Comparison of ENCODE assay signal across 35 mouse cellular contexts in the genomic region with DNA sequence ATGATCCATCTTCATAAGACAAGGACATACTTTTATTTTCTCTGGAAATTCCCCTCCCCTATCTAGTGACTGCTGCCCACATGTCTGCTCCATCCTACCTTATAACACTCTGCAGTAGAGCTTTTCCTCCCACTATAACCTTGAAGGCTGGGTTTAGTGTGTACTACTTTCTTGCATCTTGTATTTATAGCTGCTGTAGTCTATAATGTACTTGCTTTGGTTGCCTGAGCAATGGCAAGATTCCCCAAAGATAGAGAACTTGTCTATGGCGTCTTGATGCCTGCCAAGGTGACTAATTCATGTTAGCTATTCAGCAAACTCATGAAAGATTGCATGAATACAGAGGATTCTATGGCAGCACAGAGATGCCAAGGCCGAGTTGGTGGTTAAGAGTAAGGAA.
"Had no signal": no experiment of that assay in that cellular context is flagged by ENCODE, and none has a peak within 500 bp of the region (broad histone marks: within the 10 kb centered on the region; RNA-seq: fewer than 3 reads in every experiment).

No protein-coding gene starts in this region.

- H3K4me3 ChIP-seq: heart, embryonic 10.5 days; heart, embryonic 12.5 days; heart, embryonic 13.5 days; heart, embryonic 15.5 days; hindbrain, embryonic 10.5 days; hindbrain, embryonic 12.5 days; hindbrain, embryonic 13.5 days; hindbrain, embryonic 15.5 days; intestine, embryonic 15.5 days; kidney, embryonic 15.5 days; layer of hippocampus, adult 2 months; left cerebral cortex, adult 2 months had no signal

- H3K4me2 ChIP-seq: heart, embryonic 12.5 days; heart, embryonic 13.5 days; heart, embryonic 15.5 days; hindbrain, embryonic 12.5 days; hindbrain, embryonic 13.5 days; hindbrain, embryonic 14.5 days; hindbrain, embryonic 15.5 days; intestine, embryonic 15.5 days; kidney, embryonic 15.5 days had no signal

- H3K36me3 ChIP-seq: heart, embryonic 10.5 days; heart, embryonic 12.5 days; heart, embryonic 13.5 days; heart, embryonic 15.5 days; hindbrain, embryonic 10.5 days; hindbrain, embryonic 12.5 days; hindbrain, embryonic 13.5 days; hindbrain, embryonic 15.5 days; intestine, embryonic 15.5 days; kidney, embryonic 15.5 days had no signal

- DNase-seq: heart, postnatal 10 days; heart, postnatal 14 days; heart, postnatal 36 days; heart, postnatal 4 days; kidney, adult 11 months; kidney, adult 18-20 months; kidney, adult 2 months; kidney, adult 8-10 months; kidney, adult 9 months; kidney, postnatal 10 days; kidney, postnatal 14 days; kidney, postnatal 25 days; kidney, postnatal 36 days; kidney, postnatal 4 days; layer of hippocampus, adult 9-11 months; layer of hippocampus, postnatal 36 days had no signal

- H3K4me1 ChIP-seq: heart, embryonic 10.5 days; heart, embryonic 12.5 days; heart, embryonic 15.5 days; intestine, embryonic 15.5 days; kidney, embryonic 15.5 days had no signal

- H3K27me3 ChIP-seq: heart, embryonic 12.5 days; heart, embryonic 13.5 days; heart, embryonic 15.5 days; hindbrain, embryonic 12.5 days; hindbrain, embryonic 13.5 days; hindbrain, embryonic 15.5 days; intestine, embryonic 15.5 days; kidney, embryonic 15.5 days had no signal

- H3K27ac ChIP-seq: heart, embryonic 10.5 days; heart, embryonic 13.5 days; heart, embryonic 15.5 days; hindbrain, embryonic 10.5 days; hindbrain, embryonic 12.5 days; hindbrain, embryonic 13.5 days; hindbrain, embryonic 14.5 days; hindbrain, embryonic 15.5 days; hindbrain, postnatal 0 days; intestine, embryonic 15.5 days; kidney, embryonic 15.5 days; kidney, postnatal 0 days; layer of hippocampus, adult 2 months; left cerebral cortex, adult 2 months had no signal

- H3K9ac ChIP-seq: heart, embryonic 12.5 days; heart, embryonic 13.5 days; heart, embryonic 15.5 days; hindbrain, embryonic 12.5 days; hindbrain, embryonic 13.5 days; hindbrain, embryonic 14.5 days; hindbrain, embryonic 15.5 days; intestine, embryonic 15.5 days; kidney, embryonic 15.5 days had no signal

- H3K9me3 ChIP-seq: heart, embryonic 10.5 days; heart, embryonic 12.5 days; heart, embryonic 13.5 days; heart, embryonic 15.5 days; hindbrain, embryonic 10.5 days; hindbrain, embryonic 12.5 days; hindbrain, embryonic 13.5 days; hindbrain, embryonic 15.5 days; intestine, embryonic 15.5 days; kidney, embryonic 15.5 days had no signal

- ATAC-seq: hindbrain, embryonic 16.5 days; hindbrain, postnatal 0 days; inflammation-experienced regulatory T-cells, adult 6 months; intestine, embryonic 15.5 days; intestine, embryonic 16.5 days; intestine, postnatal 0 days had no signal
